Mouse (Mus musculus): ENCODE data around the gene Adgrd1. TPM values are rescaled to one million over a fixed set of nuclear protein-coding genes. Genes with fewer than 3 reads are reported as not detected.

Gene Adgrd1
- polyA plus RNA-seq, 1 experiment from 2014 or later, result 2.1 TPM

- no peak overlapping the region for H3K9ac ChIP-seq (replicated peaks; ENCODE audit: low read depth, low read length)
- WGBS, result 64% methylated on average over 4 of the region's 4 CpGs
- H3K36me3 ChIP-seq (ENCODE audit: control insufficient read depth, insufficient read depth, low read length), result no peaks in the 10 kb centered on the region
- ATAC-seq (ENCODE audit: insufficient number of reproducible peaks, insufficient read depth, low FRiP score, low read depth), result no peak
- no peaks in the 10 kb centered on the region for H3K9me3 ChIP-seq (ENCODE audit: control insufficient read depth, low read depth, low read length)
- no peaks in the 10 kb centered on the region for H3K27me3 ChIP-seq (ENCODE audit: control insufficient read depth, insufficient read depth, low read length)
- no peak overlapping the region for H3K4me3 ChIP-seq (ENCODE audit: low read depth, low read length)
- no peaks in the 10 kb centered on the region for H3K4me1 ChIP-seq (ENCODE audit: control insufficient read depth, insufficient read depth, low read length)
- H3K27ac ChIP-seq (ENCODE audit: low read length), result no peak overlapping the region
- H3K4me2 ChIP-seq (replicated peaks; ENCODE audit: low read depth, low read length), result no peak overlapping the region
Observed at GRCm38 (mm10) chr5:129208845-129209244, 112.3 kb downstream of the Adgrd1 start.

- no peak for ATAC-seq (ENCODE audit: insufficient number of reproducible peaks, insufficient read depth, low FRiP score, low read depth)
- Histone ChIP-seq H3K9me3 (ENCODE audit: control insufficient read depth, low read depth, low read length) (no peaks in the 10 kb centered on the region), H3K4me3 (ENCODE audit: low read depth, low read length) (no peak overlapping the region), H3K36me3 (ENCODE audit: control insufficient read depth, insufficient read depth, low read length) (no peaks in the 10 kb centered on the region), H3K4me1 (ENCODE audit: control insufficient read depth, insufficient read depth, low read length) (no peaks in the 10 kb centered on the region), H3K27me3 (ENCODE audit: control insufficient read depth, insufficient read depth, low read length) (no peaks in the 10 kb centered on the region), H3K27ac (ENCODE audit: low read length) (no peak overlapping the region), H3K4me2 (replicated peaks; ENCODE audit: low read depth, low read length) (no peak overlapping the region), H3K9ac (replicated peaks; ENCODE audit: low read depth, low read length) (no peak overlapping the region)
- WGBS, result 73% methylated on average over 14 of the region's 14 CpGs
Observed at GRCm38 (mm10) chr5:129211385-129212031, 115.0 kb downstream of the Adgrd1 start.

- Histone ChIP-seq H3K27ac (ENCODE audit: low read length) (no peak overlapping the region), H3K4me1 (ENCODE audit: control insufficient read depth, insufficient read depth, low read length) (peaks cover 7% of the 10 kb centered on the region; the same call in 1 of the 2 replicates), H3K9ac (replicated peaks; ENCODE audit: low read depth, low read length) (no peak overlapping the region), H3K4me3 (ENCODE audit: low read depth, low read length) (no peak overlapping the region), H3K36me3 (ENCODE audit: control insufficient read depth, insufficient read depth, low read length) (no peaks in the 10 kb centered on the region), H3K4me2 (replicated peaks; ENCODE audit: low read depth, low read length) (no peak overlapping the region), H3K27me3 (ENCODE audit: control insufficient read depth, insufficient read depth, low read length) (no peaks in the 10 kb centered on the region), H3K9me3 (ENCODE audit: control insufficient read depth, low read depth, low read length) (no peaks in the 10 kb centered on the region)
- WGBS, result 48% methylated on average over 9 of the region's 9 CpGs
- ATAC-seq (ENCODE audit: insufficient number of reproducible peaks, insufficient read depth, low FRiP score, low read depth), result no peak
Observed at GRCm38 (mm10) chr5:129214023-129214422, 117.5 kb downstream of the Adgrd1 start.

GRCm38 (mm10) chr5:129216001-129216400 is 119.5 kb downstream of the Adgrd1 start:
- H3K36me3 ChIP-seq (ENCODE audit: control insufficient read depth, insufficient read depth, low read length), result no peaks in the 10 kb centered on the region
- H3K27me3 ChIP-seq (ENCODE audit: control insufficient read depth, insufficient read depth, low read length), result no peaks in the 10 kb centered on the region
- H3K27ac ChIP-seq (ENCODE audit: low read length), result no peak overlapping the region
- no peak for ATAC-seq (ENCODE audit: insufficient number of reproducible peaks, insufficient read depth, low FRiP score, low read depth)
- no peak overlapping the region for H3K9ac ChIP-seq (replicated peaks; ENCODE audit: low read depth, low read length)
- 93% methylated on average over 2 of the region's 2 CpGs for WGBS
- no peak overlapping the region for H3K4me2 ChIP-seq (replicated peaks; ENCODE audit: low read depth, low read length)
- no peaks in the 10 kb centered on the region for H3K9me3 ChIP-seq (ENCODE audit: control insufficient read depth, low read depth, low read length)
- H3K4me1 ChIP-seq (ENCODE audit: control insufficient read depth, insufficient read depth, low read length), result peaks cover 7% of the 10 kb centered on the region; the same call in 1 of the 2 replicates
- no peak overlapping the region for H3K4me3 ChIP-seq (ENCODE audit: low read depth, low read length)

GRCm38 (mm10) chr5:129217481-129218221 is 121.1 kb downstream of the Adgrd1 start:
- 7% methylated on average over 22 of the region's 22 CpGs for WGBS
- H3K27me3 ChIP-seq (ENCODE audit: control insufficient read depth, insufficient read depth, low read length), result no peaks in the 10 kb centered on the region
- peaks cover 7% of the 10 kb centered on the region; the same call in 1 of the 2 replicates for H3K4me1 ChIP-seq (ENCODE audit: control insufficient read depth, insufficient read depth, low read length)
- no peak for ATAC-seq (ENCODE audit: insufficient number of reproducible peaks, insufficient read depth, low FRiP score, low read depth)
- no peaks in the 10 kb centered on the region for H3K9me3 ChIP-seq (ENCODE audit: control insufficient read depth, low read depth, low read length)
- no peak overlapping the region for H3K4me3 ChIP-seq (ENCODE audit: low read depth, low read length)
- H3K27ac ChIP-seq (ENCODE audit: low read length), result no peak overlapping the region
- H3K9ac ChIP-seq (replicated peaks; ENCODE audit: low read depth, low read length), result no peak overlapping the region
- no peaks in the 10 kb centered on the region for H3K36me3 ChIP-seq (ENCODE audit: control insufficient read depth, insufficient read depth, low read length)
- H3K4me2 ChIP-seq (replicated peaks; ENCODE audit: low read depth, low read length), result peak overlapping the region; percentile 26

GRCm38 (mm10) chr5:129218222-129218505 is 121.6 kb downstream of the Adgrd1 start:
- H3K4me3 ChIP-seq (ENCODE audit: low read depth, low read length), result no peak overlapping the region
- WGBS, result 13% methylated on average over 2 of the region's 3 CpGs
- H3K4me2 ChIP-seq (replicated peaks; ENCODE audit: low read depth, low read length), result no peak overlapping the region; the same call in 1 of the 2 replicates
- H3K27me3 ChIP-seq (ENCODE audit: control insufficient read depth, insufficient read depth, low read length), result no peaks in the 10 kb centered on the region
- no peaks in the 10 kb centered on the region for H3K36me3 ChIP-seq (ENCODE audit: control insufficient read depth, insufficient read depth, low read length)
- H3K4me1 ChIP-seq (ENCODE audit: control insufficient read depth, insufficient read depth, low read length), result peaks cover 7% of the 10 kb centered on the region; the same call in 1 of the 2 replicates
- H3K9me3 ChIP-seq (ENCODE audit: control insufficient read depth, low read depth, low read length), result no peaks in the 10 kb centered on the region
- no peak for ATAC-seq (ENCODE audit: insufficient number of reproducible peaks, insufficient read depth, low FRiP score, low read depth)
- no peak overlapping the region for H3K9ac ChIP-seq (replicated peaks; ENCODE audit: low read depth, low read length)
- no peak overlapping the region for H3K27ac ChIP-seq (ENCODE audit: low read length)

- 23% methylated on average over 8 of the region's 8 CpGs for WGBS
- Histone ChIP-seq H3K9ac (replicated peaks; ENCODE audit: low read depth, low read length) (no peak overlapping the region), H3K27ac (ENCODE audit: low read length) (no peak overlapping the region)
Observed at GRCm38 (mm10) chr5:129218537-129218981, 122.0 kb downstream of the Adgrd1 start.

GRCm38 (mm10) chr5:129219178-129219760 is 122.7 kb downstream of the Adgrd1 start:
- Histone ChIP-seq H3K9ac (replicated peaks; ENCODE audit: low read depth, low read length) (no peak overlapping the region), H3K27ac (ENCODE audit: low read length) (no peak overlapping the region), H3K27me3 (ENCODE audit: control insufficient read depth, insufficient read depth, low read length) (no peaks in the 10 kb centered on the region), H3K4me1 (ENCODE audit: control insufficient read depth, insufficient read depth, low read length) (peaks cover 7% of the 10 kb centered on the region; the same call in 1 of the 2 replicates), H3K4me3 (ENCODE audit: low read depth, low read length) (no peak overlapping the region), H3K4me2 (replicated peaks; ENCODE audit: low read depth, low read length) (no peak overlapping the region), H3K9me3 (ENCODE audit: control insufficient read depth, low read depth, low read length) (no peaks in the 10 kb centered on the region), H3K36me3 (ENCODE audit: control insufficient read depth, insufficient read depth, low read length) (no peaks in the 10 kb centered on the region)
- WGBS, result 89% methylated on average over 5 of the region's 5 CpGs
- no peak for ATAC-seq (ENCODE audit: insufficient number of reproducible peaks, insufficient read depth, low FRiP score, low read depth)

More at GRCm38 (mm10) chr5:129218537-129218981, 122.0 kb downstream of the Adgrd1 start:
- H3K4me1 ChIP-seq (ENCODE audit: control insufficient read depth, insufficient read depth, low read length), result peaks cover 7% of the 10 kb centered on the region; the same call in 1 of the 2 replicates
- H3K36me3 ChIP-seq (ENCODE audit: control insufficient read depth, insufficient read depth, low read length), result no peaks in the 10 kb centered on the region
- no peak for ATAC-seq (ENCODE audit: insufficient number of reproducible peaks, insufficient read depth, low FRiP score, low read depth)
- H3K27me3 ChIP-seq (ENCODE audit: control insufficient read depth, insufficient read depth, low read length), result no peaks in the 10 kb centered on the region
- no peak overlapping the region for H3K4me3 ChIP-seq (ENCODE audit: low read depth, low read length)
- no peak overlapping the region for H3K4me2 ChIP-seq (replicated peaks; ENCODE audit: low read depth, low read length)
- H3K9me3 ChIP-seq (ENCODE audit: control insufficient read depth, low read depth, low read length), result no peaks in the 10 kb centered on the region
